Mouse (Mus musculus) lung, postnatal 0 days (tissue): ENCODE data around the gene Lrrk1.
A peak's percentile ranks its signal among the peaks of the same experiment; 100 is the strongest.

Experiments
- CTCF ChIP-seq: IDR thresholded peaks from 2 replicates; pipeline ENCODE4 v1.5.1; 2016; ENCODE audit warnings: antibody characterized with exemption, mild to moderate bottlenecking
- EP300 ChIP-seq: IDR thresholded peaks from 2 replicates; pipeline ENCODE4 v1.6.1; 2016; ENCODE audit warnings: antibody characterized with exemption, mild to moderate bottlenecking, control low read depth

- TF ChIP-seq CTCF (peak; percentile 31; the same call in 1 of the 2 replicates), EP300 (no peak)
These were observed 206.0 kb downstream of the Lrrk1 start for GRCm38 (mm10) chr7:66182075-66182715.
